Mouse (Mus musculus) liver, embryonic 14.5 days (tissue): ENCODE measurements around the gene Castor2. TPM values are rescaled to one million over a fixed set of nuclear protein-coding genes. Genes with fewer than 3 reads are reported as not detected.

Experiments
- ATAC-seq: fragments of 200-750 bp; cut with Nextera tagmentation; 2 replicates; pipeline ENCODE4 v1.8.0; 2017; ENCODE audit warnings: moderate number of reproducible peaks, mild to moderate bottlenecking, moderate library complexity; ENCODE audit not compliant: insufficient read depth
- DNase-seq, 3 experiments: peaks; one replicate each; pipeline ENCODE4 v3.0.0-alpha.2; 2012 to 2013; ENCODE audit warnings: low read depth in 3 of 3, low spot score in 3 of 3
- H3K27ac ChIP-seq: fragments of 300-500 bp; sonication (generic); 2 replicates; pipeline ENCODE4 v1.5.1; 2014; ENCODE audit warnings: moderate library complexity, mild to moderate bottlenecking, control low read depth, inconsistent platforms
- H3K27me3 ChIP-seq: fragments of 300-500 bp; sonication (generic); 2 replicates; pipeline ENCODE4 v1.6.1; 2014; ENCODE audit warnings: mild to moderate bottlenecking, low read length, moderate library complexity; ENCODE audit not compliant: control insufficient read depth, insufficient read depth
- H3K36me3 ChIP-seq: fragments of 300-500 bp; sonication (generic); replicated peaks from 2 replicates; pipeline ENCODE4 v1.6.1; 2014; ENCODE audit warnings: low read depth; ENCODE audit not compliant: control insufficient read depth, insufficient read depth
- H3K4me1 ChIP-seq, 2 experiments: fragments of 200-500 bp in 1 of 2; fragments of 300-500 bp in 1 of 2; sonication (generic) in 1 of 2; replicated peaks; 2 replicates each; pipeline ENCODE4 v1.6.1; 2012 to 2014; ENCODE audit warnings: antibody characterized with exemption in 1 of 2, inconsistent platforms in 1 of 2, low read length in 1 of 2; ENCODE audit not compliant: control insufficient read depth in 2 of 2, insufficient read depth in 2 of 2
- H3K4me2 ChIP-seq: fragments of 300-500 bp; sonication (generic); 2 replicates; pipeline ENCODE4 v1.6.1; 2014; ENCODE audit warnings: low read depth, mild to moderate bottlenecking, control low read depth, moderate library complexity
- H3K4me3 ChIP-seq, 2 experiments: fragments of 200-500 bp in 1 of 2; fragments of 300-500 bp in 1 of 2; sonication (generic) in 1 of 2; 2 replicates each; pipeline ENCODE4 v1.5.1; 2012 to 2014; ENCODE audit warnings: low read depth in 2 of 2, low read length in 2 of 2, mild to moderate bottlenecking in 2 of 2, control low read depth in 1 of 2, inconsistent platforms in 1 of 2, moderate library complexity in 1 of 2; ENCODE audit not compliant: insufficient read depth in 1 of 2
- H3K9ac ChIP-seq: fragments of 300-500 bp; sonication (generic); replicated peaks from 2 replicates; pipeline ENCODE4 v1.6.1; 2014; ENCODE audit warnings: mild to moderate bottlenecking, control low read depth, moderate library complexity
- H3K9me3 ChIP-seq: fragments of 300-500 bp; sonication (generic); 2 replicates; pipeline ENCODE4 v1.6.1; 2016; ENCODE audit warnings: low read length, mixed read lengths; ENCODE audit not compliant: control insufficient read depth
- CTCF ChIP-seq: IDR thresholded peaks from 2 replicates; pipeline ENCODE4 v1.5.1; 2016; ENCODE audit warnings: antibody characterized with exemption, low read depth, control low read depth
- EP300 ChIP-seq: IDR thresholded peaks from 2 replicates; pipeline ENCODE4 v1.6.1; 2016; ENCODE audit warnings: antibody characterized with exemption, low read depth
- WGBS: fragments of 180-500 bp; shearing (Covaris S2); extraction: QIAGEN DNeasy Blood & Tissue Kit; methylation state at CpG from one replicate; pipeline ENCODE4 v1.1.7; 2014; ENCODE audit not compliant: insufficient replicate concordance; 5-methylcytosine and 5-hydroxymethylcytosine counted together
- polyA plus RNA-seq, 2 experiments: library from polyadenylated mRNA; depleted of rRNA in 1 of 2; stranded (reverse) in 1 of 2; unstranded in 1 of 2; fragments of >200 nt; fragmentation: Nextera tagmentation in 1 of 2; extraction: Ambion mirVana in 1 of 2; gene quantifications; 2 replicates each; pipeline versions ENCODE4 v1.2.1 to v1.2.3; 2012 to 2014

The Castor2 gene
- polyA plus RNA-seq, 2 experiments = 0.21 to 0.28 TPM

DNA sequence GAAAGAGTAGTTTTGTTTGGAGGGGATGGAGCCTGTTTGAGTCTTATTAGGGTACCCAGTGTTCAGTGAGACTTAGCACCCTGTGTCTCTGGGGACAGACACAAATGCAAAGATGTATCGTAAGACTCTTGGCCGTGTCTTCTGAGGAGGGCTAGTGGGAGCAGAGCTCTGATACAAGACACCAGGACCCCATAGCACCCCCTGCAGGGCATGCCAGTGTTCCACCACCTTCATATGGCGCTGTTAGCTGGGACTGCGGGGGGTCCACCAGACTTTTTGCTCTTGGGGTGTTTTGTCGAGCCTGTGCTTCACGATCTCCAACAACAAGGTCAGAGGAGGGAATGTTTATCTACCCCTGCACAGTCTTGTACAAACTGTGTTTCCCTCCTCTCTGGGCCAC is 39.9 kb downstream of the Castor2 start:
- TF ChIP-seq CTCF = 0 out of 2 replicates have a peak, but pooled peaks have one; percentile 14
- TF ChIP-seq EP300 = no peak
- no peak for DNase-seq
- H3K9me3 ChIP-seq = no peaks in the 10 kb centered on the region
- ATAC-seq = no peak
- no peaks in the 10 kb centered on the region for H3K27me3 ChIP-seq
- H3K27ac ChIP-seq = no peak overlapping the region
- H3K36me3 ChIP-seq = no peaks in the 10 kb centered on the region
- WGBS = 65% methylated on average over 6 of the region's 6 CpGs
- no peak overlapping the region for H3K4me3 ChIP-seq
- no peak overlapping the region for H3K4me2 ChIP-seq
- no peak overlapping the region for H3K9ac ChIP-seq
- H3K4me1 ChIP-seq = no peaks in the 10 kb centered on the region

GRCm38 (mm10) chr5:134141236-134141635 is 41.7 kb downstream of the Castor2 start:
- TF ChIP-seq CTCF = no peak
- TF ChIP-seq EP300 = no peak
- H3K9ac ChIP-seq = no peak overlapping the region
- no peak overlapping the region for H3K4me3 ChIP-seq
- no peak overlapping the region for H3K27ac ChIP-seq
- WGBS = 64% methylated on average over 7 of the region's 7 CpGs
- H3K4me1 ChIP-seq = no peaks in the 10 kb centered on the region
- DNase-seq (no peak), ATAC-seq (no peak)
- H3K27me3 ChIP-seq = no peaks in the 10 kb centered on the region
- no peaks in the 10 kb centered on the region for H3K9me3 ChIP-seq
- no peak overlapping the region for H3K4me2 ChIP-seq
- H3K36me3 ChIP-seq = no peaks in the 10 kb centered on the region

DNA sequence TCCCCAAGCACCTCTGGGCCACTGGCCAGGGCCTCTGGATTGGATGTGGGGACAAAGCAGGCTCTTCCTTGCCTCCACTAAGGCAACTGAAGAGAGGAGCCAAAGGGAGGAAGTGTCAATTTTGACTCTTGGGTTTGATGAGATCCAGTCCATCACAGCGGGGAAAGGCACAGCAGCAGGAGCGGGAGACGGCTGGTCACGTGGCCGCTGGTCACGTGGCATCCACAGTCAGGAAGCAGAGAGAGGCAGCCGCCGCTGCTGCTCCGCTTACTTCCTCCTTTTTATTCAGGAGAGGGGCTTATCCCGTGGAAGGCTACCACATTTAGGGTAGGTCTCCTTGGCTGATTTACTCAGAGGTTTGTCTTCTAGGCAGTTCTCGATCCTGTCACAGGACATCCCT is 42.9 kb downstream of the Castor2 start:
- TF ChIP-seq EP300 (no peak), CTCF (no peak)
- Histone ChIP-seq H3K36me3 (no peaks in the 10 kb centered on the region), H3K27me3 (no peaks in the 10 kb centered on the region), H3K4me2 (no peak overlapping the region), H3K4me3 (no peak overlapping the region), H3K9me3 (no peaks in the 10 kb centered on the region), H3K4me1 (no peaks in the 10 kb centered on the region), H3K27ac (no peak overlapping the region), H3K9ac (no peak overlapping the region)
- 39% methylated on average over 11 of the region's 11 CpGs for WGBS
- DNase-seq (no peak), ATAC-seq (no peak)

DNA sequence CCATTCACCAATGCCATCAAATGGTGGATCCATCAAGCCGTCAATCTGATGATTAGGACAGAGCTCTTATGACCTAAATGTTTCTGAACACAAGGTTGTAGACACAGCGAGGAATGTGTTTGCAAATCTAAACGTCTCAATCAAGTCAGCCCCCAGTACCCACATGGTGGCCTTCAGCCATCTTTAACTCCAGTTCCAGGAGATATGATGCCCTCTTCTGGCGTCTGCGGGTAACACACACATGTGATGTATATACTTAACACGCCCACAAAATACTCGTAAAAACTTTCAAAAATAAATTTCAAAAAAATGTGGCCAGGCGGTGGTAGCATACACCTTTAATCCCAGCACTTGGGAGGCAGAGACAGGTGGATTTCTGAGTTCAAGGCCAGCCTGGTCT is 45.5 kb downstream of the Castor2 start:
- Histone ChIP-seq H3K36me3 (no peaks in the 10 kb centered on the region), H3K9me3 (no peaks in the 10 kb centered on the region), H3K4me1 (no peaks in the 10 kb centered on the region), H3K4me3 (no peak overlapping the region), H3K27ac (no peak overlapping the region), H3K4me2 (no peak overlapping the region), H3K27me3 (no peaks in the 10 kb centered on the region), H3K9ac (no peak overlapping the region)
- 75% methylated on average over 8 of the region's 8 CpGs for WGBS
- DNase-seq = no peak
- TF ChIP-seq CTCF = no peak; the same call in 1 of the 2 replicates
- no peak for TF ChIP-seq EP300
- no peak for ATAC-seq

GRCm38 (mm10) chr5:134147194-134147753 is 47.8 kb downstream of the Castor2 start:
- Histone ChIP-seq H3K36me3 (no peaks in the 10 kb centered on the region), H3K9ac (no peak overlapping the region), H3K9me3 (no peaks in the 10 kb centered on the region), H3K27me3 (no peaks in the 10 kb centered on the region), H3K4me3 (no peak overlapping the region), H3K4me2 (no peak overlapping the region), H3K27ac (no peak overlapping the region), H3K4me1 (no peaks in the 10 kb centered on the region)
- WGBS = 78% methylated on average over 10 of the region's 10 CpGs
- DNase-seq = no peak
- no peak for ATAC-seq
- no peak for TF ChIP-seq EP300
- TF ChIP-seq CTCF = no peak
